Mouse (Mus musculus) cerebellum, adult (tissue): Measurements from ENCODE around the gene Klhl3.

Source experiments
- ATAC-seq: cut with Nextera tagmentation; 2 replicates; pipeline ENCODE4 v1.9.2; 2017; ENCODE audit warnings: mild to moderate bottlenecking, moderate library complexity, mixed read lengths; ENCODE audit not compliant: insufficient number of reproducible peaks, low FRiP score, low TSS enrichment

Gene Klhl3

DNA sequence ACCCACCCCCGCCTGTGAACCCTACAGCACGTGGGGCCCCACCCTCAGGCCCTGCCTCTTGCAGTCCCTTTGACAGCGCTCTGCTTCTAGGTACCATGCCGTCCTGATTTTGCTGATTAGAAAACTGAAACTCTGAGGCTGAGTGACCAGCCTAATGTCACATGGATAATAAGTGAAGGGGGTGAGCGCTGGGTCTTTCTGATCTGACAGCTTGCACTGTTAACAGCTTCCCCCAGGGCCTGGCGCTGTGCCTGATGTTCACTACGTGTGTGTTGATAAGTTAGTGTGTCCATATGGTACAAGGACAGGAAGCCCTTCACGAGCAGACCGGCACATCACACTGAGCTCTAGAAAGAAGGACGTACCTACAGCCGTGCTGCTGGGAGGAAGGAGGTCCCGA lies 130.1 kb downstream of the Klhl3 start:
- ATAC-seq = peak; percentile 57; the same call in 1 of the 2 replicates

DNA sequence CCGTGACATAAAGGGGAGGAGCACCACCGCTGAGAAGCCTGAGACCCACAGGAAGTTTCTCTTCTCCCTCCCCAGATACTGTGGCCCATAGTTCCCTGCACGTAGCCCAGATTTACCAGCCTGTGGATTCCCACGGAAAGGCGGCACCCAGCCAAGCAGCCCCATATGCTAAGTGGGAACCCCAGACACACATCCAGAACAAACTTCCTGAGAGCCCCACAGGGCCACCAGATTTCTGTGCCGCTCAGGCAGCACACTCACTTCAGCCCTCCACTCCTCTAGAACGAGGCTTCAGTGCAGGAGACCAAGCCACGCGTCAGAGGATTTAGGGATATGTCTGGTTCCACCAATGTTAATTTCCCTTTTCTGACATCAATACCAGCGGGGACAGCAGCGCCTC lies 130.5 kb downstream of the Klhl3 start:
- peak; percentile 69 for ATAC-seq

DNA sequence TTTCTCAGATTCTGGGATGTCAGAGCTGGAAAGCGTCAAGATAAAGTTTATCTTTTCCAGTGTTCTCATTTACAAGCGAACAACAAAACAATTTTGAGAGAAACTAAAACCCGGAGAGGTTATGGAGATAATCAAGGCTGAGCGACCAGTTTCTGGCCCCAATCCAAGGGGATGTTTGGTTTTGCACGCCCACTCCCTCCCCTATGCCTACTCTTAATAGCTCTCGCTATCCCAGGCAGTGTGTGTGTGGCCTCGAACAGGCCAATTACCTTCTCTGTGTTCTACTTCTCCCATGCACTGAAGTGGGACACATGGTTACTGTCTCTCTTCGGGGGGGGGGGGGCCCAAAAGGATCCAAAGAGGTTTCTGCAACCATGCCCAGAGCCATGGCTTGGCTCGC lies 132.7 kb downstream of the Klhl3 start:
- ATAC-seq = no peak

GRCm38 (mm10) chr13:57980071-57980470 lies 133.3 kb downstream of the Klhl3 start:
- ATAC-seq = no peak

- no peak for ATAC-seq
Measured at GRCm38 (mm10) chr13:57978931-57979330, 134.5 kb downstream of the Klhl3 start.

- no peak for ATAC-seq
Measured at GRCm38 (mm10) chr13:57977721-57978120, 135.7 kb downstream of the Klhl3 start.

DNA sequence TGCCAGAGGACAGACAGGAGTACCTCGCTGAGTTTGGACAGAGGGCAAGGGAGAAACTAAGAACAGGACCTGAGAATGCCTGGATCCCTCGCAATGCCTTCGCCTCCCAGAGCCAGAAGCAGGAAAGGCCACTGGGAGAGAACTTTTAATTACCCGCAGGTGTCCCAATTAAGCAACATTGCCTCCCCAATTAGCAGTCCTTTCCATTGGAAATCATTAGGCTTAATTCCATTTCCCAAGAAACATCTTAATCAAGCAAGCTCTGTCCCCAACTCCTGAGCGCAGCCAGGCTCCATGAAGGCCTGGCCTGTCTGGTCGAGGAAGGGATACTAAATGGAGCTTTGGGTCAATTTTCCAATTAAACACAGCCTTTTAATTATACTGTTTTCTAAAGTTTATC lies 147.7 kb downstream of the Klhl3 start:
- ATAC-seq = no peak

DNA sequence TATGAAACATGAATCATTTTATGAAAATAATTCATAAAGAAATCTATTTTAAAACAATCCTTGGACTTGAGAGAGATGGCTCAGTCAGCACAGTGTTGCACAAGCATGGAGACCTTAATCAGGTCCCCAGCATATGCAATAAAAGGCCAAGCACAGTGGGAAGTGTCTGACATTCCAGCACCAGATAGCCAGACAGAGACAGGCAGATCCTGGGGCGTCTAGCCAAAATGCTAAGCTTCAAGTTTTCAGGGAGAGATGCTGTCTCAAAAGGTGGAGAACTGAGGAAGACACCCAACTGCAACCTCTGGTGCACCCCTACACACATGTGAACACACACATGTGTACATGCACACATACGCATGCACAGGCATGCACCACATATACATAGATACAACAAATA lies 153.1 kb downstream of the Klhl3 start:
- ATAC-seq = no peak

GRCm38 (mm10) chr13:57959806-57960205 lies 153.6 kb downstream of the Klhl3 start:
- peak; percentile 80; the same call in 1 of the 2 replicates for ATAC-seq
